Mouse (Mus musculus) midbrain, embryonic 14.5 days (tissue): Measurements from ENCODE around the gene Igfals. TPM values are rescaled to one million over a fixed set of nuclear protein-coding genes. Genes with fewer than 3 reads are reported as not detected.

Experiments used
- ATAC-seq: fragments of 200-750 bp; cut with Nextera tagmentation; 2 replicates; pipeline ENCODE4 v1.8.0; 2017; ENCODE audit warnings: moderate number of reproducible peaks, moderate library complexity; ENCODE audit not compliant: low FRiP score, low TSS enrichment
- DNase-seq: peaks from one replicate; pipeline ENCODE4 v3.0.0-alpha.2; 2015
- H3K27ac ChIP-seq: fragments of 300-500 bp; sonication (generic); replicated peaks from 2 replicates; pipeline ENCODE4 v1.5.1; 2014; ENCODE audit warnings: mild to moderate bottlenecking, low read depth, low read length, moderate library complexity
- H3K27me3 ChIP-seq: fragments of 300-500 bp; sonication (generic); 2 replicates; pipeline ENCODE4 v1.6.1; 2014; ENCODE audit warnings: low read length, control low read depth, mixed read lengths; ENCODE audit not compliant: control insufficient read depth, insufficient read depth
- H3K36me3 ChIP-seq: fragments of 300-500 bp; sonication (generic); 2 replicates; pipeline ENCODE4 v1.6.1; 2014; ENCODE audit warnings: low read length, control low read depth; ENCODE audit not compliant: control insufficient read depth, insufficient read depth
- H3K4me1 ChIP-seq: fragments of 300-500 bp; sonication (generic); 2 replicates; pipeline ENCODE4 v1.6.1; 2014; ENCODE audit warnings: mild to moderate bottlenecking, antibody characterized with exemption, low read length, control low read depth; ENCODE audit not compliant: control insufficient read depth, insufficient read depth
- H3K4me2 ChIP-seq: fragments of 300-500 bp; sonication (generic); 2 replicates; pipeline ENCODE4 v1.6.1; 2014; ENCODE audit warnings: mild to moderate bottlenecking, low read length, moderate library complexity
- H3K4me3 ChIP-seq: fragments of 300-500 bp; sonication (generic); replicated peaks from 2 replicates; pipeline ENCODE4 v1.5.1; 2014; ENCODE audit warnings: low read depth, low read length
- H3K9ac ChIP-seq: fragments of 300-500 bp; sonication (generic); replicated peaks from 2 replicates; pipeline ENCODE4 v1.6.1; 2014; ENCODE audit warnings: mild to moderate bottlenecking, low read length, moderate library complexity
- H3K9me3 ChIP-seq: fragments of 300-500 bp; sonication (generic); 2 replicates; pipeline ENCODE4 v1.6.1; 2016; ENCODE audit warnings: low read length, control low read depth, mixed read lengths; ENCODE audit not compliant: control insufficient read depth
- WGBS: fragments of 180-500 bp; shearing (Covaris S2); extraction: QIAGEN DNeasy Blood & Tissue Kit; methylation state at CpG from one replicate; pipeline ENCODE4 v1.1.7; 2014; 5-methylcytosine and 5-hydroxymethylcytosine counted together
- polyA plus RNA-seq: library from polyadenylated mRNA; unstranded; fragments of >200 nt; fragmentation: Nextera tagmentation; extraction: Ambion mirVana; gene quantifications from 2 replicates; pipeline ENCODE4 v1.2.1, GENCODE M21; 2014

The Igfals gene
- polyA plus RNA-seq, 1 experiment from 2014 or later = not detected

DNA sequence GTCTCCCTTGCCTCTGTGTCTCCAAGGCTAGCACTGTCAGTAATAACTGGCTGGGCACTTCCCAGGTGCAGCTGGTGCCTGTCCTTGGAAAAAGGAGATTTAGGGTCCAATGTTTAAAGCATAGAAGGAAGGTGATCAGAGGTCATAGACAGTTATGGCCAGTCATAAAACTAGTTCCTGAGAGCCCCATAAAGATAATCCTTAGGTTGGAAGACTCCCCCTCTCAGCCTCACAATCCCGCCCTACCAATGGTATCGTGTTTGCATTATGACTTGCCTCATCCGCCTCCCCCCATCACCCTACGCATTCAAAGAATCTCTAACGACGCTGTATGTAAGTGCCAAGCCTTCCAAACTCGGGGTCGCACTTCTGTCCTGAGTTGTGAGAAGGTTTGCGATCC, 21.3 kb upstream of the Igfals start:
- Histone ChIP-seq H3K9ac (no peak overlapping the region), H3K4me3 (no peak overlapping the region), H3K9me3 (no peaks in the 10 kb centered on the region), H3K27ac (no peak overlapping the region), H3K36me3 (no peaks in the 10 kb centered on the region), H3K4me1 (peaks cover 9% of the 10 kb centered on the region; the same call in 1 of the 2 replicates), H3K27me3 (no peaks in the 10 kb centered on the region), H3K4me2 (no peak overlapping the region)
- no peak for DNase-seq
- WGBS = 55% methylated on average over 9 of the region's 9 CpGs
- no peak for ATAC-seq

- no peak for DNase-seq
- WGBS = 95% methylated on average over 1 of the region's 1 CpGs
- Histone ChIP-seq H3K4me1 (peaks cover 17% of the 10 kb centered on the region), H3K4me3 (no peak overlapping the region), H3K4me2 (no peak overlapping the region), H3K36me3 (no peaks in the 10 kb centered on the region), H3K27me3 (no peaks in the 10 kb centered on the region; the same call in 1 of the 2 replicates), H3K9me3 (no peaks in the 10 kb centered on the region), H3K9ac (no peak overlapping the region), H3K27ac (no peak overlapping the region)
- no peak for ATAC-seq
Observed at GRCm38 (mm10) chr17:24847386-24847785, 18.4 kb upstream of the Igfals start.

DNA sequence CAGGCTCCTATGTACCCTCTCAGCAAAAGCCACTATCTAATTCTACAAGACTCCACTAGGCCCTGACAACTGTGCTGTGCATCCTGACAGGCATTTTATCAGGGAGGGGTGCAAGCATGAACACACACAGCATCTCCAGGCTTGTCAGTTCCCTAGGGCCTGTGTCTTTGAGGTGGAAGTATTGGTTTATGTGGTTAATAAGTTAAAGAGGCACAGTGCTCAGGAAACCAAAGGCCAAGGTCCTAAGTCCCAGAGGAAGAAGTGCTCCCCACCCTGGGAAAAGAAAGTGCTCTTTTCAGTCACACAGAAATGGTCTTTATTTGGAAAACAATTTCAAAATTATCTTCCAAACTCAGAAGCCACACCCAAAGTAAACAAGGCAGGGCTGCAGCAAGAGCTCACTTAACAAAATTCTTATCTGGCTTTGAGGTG, 17.2 kb upstream of the Igfals start:
- DNase-seq = no peak
- Histone ChIP-seq H3K9ac (no peak overlapping the region), H3K27ac (no peak overlapping the region), H3K27me3 (no peaks in the 10 kb centered on the region; the same call in 1 of the 2 replicates), H3K36me3 (peaks cover 9% of the 10 kb centered on the region), H3K4me3 (peak overlapping the region; percentile 74; the same call in 1 of the 2 replicates), H3K4me1 (peaks cover 17% of the 10 kb centered on the region), H3K4me2 (peak overlapping the region; percentile 80), H3K9me3 (no peaks in the 10 kb centered on the region)
- ATAC-seq = no peak

DNA sequence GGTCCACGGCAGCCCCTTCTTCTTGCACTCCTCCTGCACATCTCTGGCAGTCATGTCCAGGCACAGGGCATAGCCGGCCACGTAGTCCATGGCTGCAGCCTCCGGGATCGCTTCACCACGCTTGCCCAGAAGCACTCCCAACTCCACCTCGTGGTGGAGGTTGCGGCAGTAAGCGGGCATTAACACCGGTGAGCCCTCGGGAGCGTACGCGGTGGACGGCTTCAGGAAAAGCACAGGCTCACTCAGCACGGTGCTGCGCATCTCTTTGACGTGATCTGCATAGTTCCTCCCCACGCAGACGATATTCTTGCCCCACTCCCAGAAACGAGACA, 16.1 kb upstream of the Igfals start:
- Histone ChIP-seq H3K4me1 (peaks cover 17% of the 10 kb centered on the region), H3K4me3 (peak overlapping the region; percentile 74), H3K27me3 (no peaks in the 10 kb centered on the region; the same call in 1 of the 2 replicates), H3K4me2 (peak overlapping the region; percentile 80), H3K9ac (peak overlapping the region; percentile 59), H3K27ac (peak overlapping the region; percentile 81), H3K9me3 (no peaks in the 10 kb centered on the region), H3K36me3 (peaks cover 18% of the 10 kb centered on the region)
- DNase-seq = no peak
- 0% methylated on average over 21 of the region's 21 CpGs for WGBS
- ATAC-seq = peak; percentile 63; the same call in 1 of the 2 replicates

DNA sequence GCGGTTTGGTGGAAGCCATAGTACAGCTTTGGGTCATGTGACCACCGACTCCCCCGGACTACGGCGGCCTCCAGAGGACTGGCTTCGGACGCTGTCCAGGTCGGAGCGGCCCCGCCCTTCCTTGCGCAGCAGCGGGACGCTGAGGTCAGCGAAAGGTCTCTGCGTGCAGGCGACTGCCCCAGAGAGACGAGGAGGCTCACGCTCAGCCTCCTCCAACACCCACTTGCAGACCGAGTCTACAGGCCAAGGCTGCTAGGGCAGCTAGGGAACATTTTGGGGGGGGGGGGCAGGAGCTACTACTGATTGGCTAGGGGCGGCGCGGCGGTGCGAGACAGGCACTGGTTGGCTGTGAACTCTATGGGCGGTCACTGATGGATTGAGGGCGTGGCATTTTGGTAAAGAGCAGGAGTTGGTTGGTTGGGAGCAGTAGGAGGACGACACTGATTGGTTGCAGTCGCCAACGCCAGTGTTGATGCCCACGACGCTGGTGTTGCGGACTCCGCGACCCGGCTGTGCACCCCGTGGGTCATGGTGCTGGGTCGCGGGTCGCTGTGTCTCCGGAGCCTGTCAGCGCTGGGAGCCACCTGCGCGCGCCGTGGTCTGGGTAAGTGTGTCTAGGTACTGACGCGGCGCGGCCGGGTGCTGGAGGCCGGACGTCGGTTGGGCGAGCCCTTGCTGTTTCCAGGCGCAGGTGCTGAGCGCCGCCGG, 15.6 kb upstream of the Igfals start, which contains the start of gene Fahd1:
Fahd1 (minus strand) TSS at position 300 of the 708 bp plus-strand sequence.
- WGBS = under 1% methylated on average over 58 of the region's 58 CpGs
- no peaks in the 10 kb centered on the region; the same call in 1 of the 2 replicates for H3K27me3 ChIP-seq
- H3K9me3 ChIP-seq = no peaks in the 10 kb centered on the region
- peak within 1 kb of the TSS; percentile 81 for H3K27ac ChIP-seq
- ATAC-seq = peak; percentile 100
- H3K36me3 ChIP-seq = peaks cover 18% of the 10 kb centered on the region
- peak; percentile 97 for DNase-seq
- peak within 1 kb of the TSS; percentile 59 for H3K9ac ChIP-seq
- H3K4me1 ChIP-seq = peaks cover 17% of the 10 kb centered on the region
- peak within 1 kb of the TSS; percentile 74 for H3K4me3 ChIP-seq
- H3K4me2 ChIP-seq = peak within 1 kb of the TSS; percentile 92

DNA sequence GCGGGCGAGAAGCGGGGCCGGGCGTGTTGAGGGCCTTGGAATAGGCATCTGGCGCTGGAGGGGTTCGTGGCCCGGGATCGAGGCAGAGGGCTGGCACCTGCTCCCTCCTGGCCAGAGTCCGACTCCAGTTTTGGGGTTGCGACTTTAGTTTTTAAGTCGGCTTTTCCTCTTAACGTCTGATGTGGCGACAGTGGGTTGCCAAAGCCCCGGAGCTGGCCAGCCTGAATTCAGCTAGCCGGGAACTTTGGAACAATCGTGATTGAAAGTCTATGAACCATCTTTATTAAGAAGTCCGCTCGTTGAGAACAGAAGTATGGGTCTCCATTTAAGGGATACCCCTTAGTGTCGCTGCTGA, 15.0 kb upstream of the Igfals start:
- peak overlapping the region; percentile 66 for H3K27ac ChIP-seq
- DNase-seq (no peak), ATAC-seq (no peak)
- no peaks in the 10 kb centered on the region; the same call in 1 of the 2 replicates for H3K27me3 ChIP-seq
- H3K4me2 ChIP-seq = peak overlapping the region; percentile 92
- under 1% methylated on average over 20 of the region's 20 CpGs for WGBS
- peaks cover 24% of the 10 kb centered on the region for H3K36me3 ChIP-seq
- peak overlapping the region; percentile 74 for H3K4me3 ChIP-seq
- peaks cover 17% of the 10 kb centered on the region for H3K4me1 ChIP-seq
- H3K9ac ChIP-seq = peak overlapping the region; percentile 59
- no peaks in the 10 kb centered on the region for H3K9me3 ChIP-seq

- DNase-seq (no peak), ATAC-seq (no peak)
- peak overlapping the region; percentile 74 for H3K4me3 ChIP-seq
- WGBS = 79% methylated on average over 10 of the region's 10 CpGs
- H3K9me3 ChIP-seq = no peaks in the 10 kb centered on the region
- peak overlapping the region; percentile 92 for H3K4me2 ChIP-seq
- H3K9ac ChIP-seq = peak overlapping the region; percentile 59; the same call in 1 of the 2 replicates
- peaks cover 32% of the 10 kb centered on the region for H3K36me3 ChIP-seq
- H3K27me3 ChIP-seq = no peaks in the 10 kb centered on the region; the same call in 1 of the 2 replicates
- peaks cover 17% of the 10 kb centered on the region for H3K4me1 ChIP-seq
- H3K27ac ChIP-seq = no peak overlapping the region
Observed at GRCm38 (mm10) chr17:24851381-24852125, 14.2 kb upstream of the Igfals start.

GRCm38 (mm10) chr17:24855838-24856464, 9.8 kb upstream of the Igfals start:
- H3K9me3 ChIP-seq = no peaks in the 10 kb centered on the region
- peaks cover 6% of the 10 kb centered on the region for H3K4me1 ChIP-seq
- no peak overlapping the region for H3K4me2 ChIP-seq
- ATAC-seq (no peak), DNase-seq (no peak)
- H3K9ac ChIP-seq = no peak overlapping the region
- H3K4me3 ChIP-seq = no peak overlapping the region
- H3K27ac ChIP-seq = no peak overlapping the region
- H3K36me3 ChIP-seq = peaks cover 58% of the 10 kb centered on the region
- 89% methylated on average over 3 of the region's 3 CpGs for WGBS
- H3K27me3 ChIP-seq = no peaks in the 10 kb centered on the region; the same call in 1 of the 2 replicates
